Mouse (Mus musculus): ENCODE measurements around the gene Msh4.

- no peak for TF ChIP-seq GATA1 (IDR thresholded peaks at IDR 0.05; ENCODE audit: low read length)
- no peak for TF ChIP-seq TAL1 (IDR thresholded peaks at IDR 0.05; ENCODE audit: low read length)
Observed at GRCm38 (mm10) chr3:153836316-153836715, 69.6 kb downstream of the Msh4 start.

All from erythroblast, embryonic 14.5 days (primary cell).